Mouse (Mus musculus) heart, adult 2 months (tissue): ENCODE results near the gene Kifc3. TPM values are rescaled to one million over a fixed set of nuclear protein-coding genes. Genes with fewer than 3 reads are reported as not detected.

Experiments
- DNase-seq, 2 experiments: peaks; one replicate each; pipeline ENCODE4 v3.0.0; 2021
- H3K27ac ChIP-seq: fragments of 200-600 bp; 2 replicates; pipeline ENCODE4 v1.8.1; 2022
- H3K27me3 ChIP-seq: fragments of 200-500 bp; 2 replicates; pipeline ENCODE4 v1.6.1; 2012; ENCODE audit warnings: mild to moderate bottlenecking, low read length, inconsistent platforms, mixed read lengths; ENCODE audit not compliant: control insufficient read depth, insufficient read depth
- H3K36me3 ChIP-seq: fragments of 200-500 bp; 2 replicates; pipeline ENCODE4 v1.6.1; 2012; ENCODE audit warnings: low read length, inconsistent platforms; ENCODE audit not compliant: control insufficient read depth, insufficient read depth
- H3K4me1 ChIP-seq: fragments of 200-500 bp; 2 replicates; pipeline ENCODE4 v1.6.1; 2011; ENCODE audit warnings: low read length; ENCODE audit not compliant: control insufficient read depth, insufficient read depth
- H3K4me3 ChIP-seq: fragments of 200-600 bp; 2 replicates; pipeline ENCODE4 v1.8.1; 2022
- H3K79me2 ChIP-seq: fragments of 200-500 bp; replicated peaks from 2 replicates; pipeline ENCODE4 v1.6.1; 2012; ENCODE audit warnings: mild to moderate bottlenecking, inconsistent platforms, low read length, moderate library complexity, mixed read lengths; ENCODE audit not compliant: control insufficient read depth, insufficient read depth
- H3K9ac ChIP-seq: fragments of 200-500 bp; 2 replicates; pipeline ENCODE4 v1.6.1; 2012; ENCODE audit warnings: low read depth, mild to moderate bottlenecking, control low read depth, inconsistent platforms, low read length, mixed read lengths
- CTCF ChIP-seq: fragments of 200-600 bp; IDR thresholded peaks from 2 replicates; pipeline ENCODE4 v1.8.1; 2022; ENCODE audit warnings: antibody characterized with exemption, mild to moderate bottlenecking, moderate library complexity
- EP300 ChIP-seq: fragments of 200-500 bp; IDR thresholded peaks from 2 replicates; pipeline ENCODE4 v1.6.1; 2011; ENCODE audit warnings: low read depth, low read length, control low read depth; ENCODE audit not compliant: insufficient read depth
- POLR2A ChIP-seq: fragments of 200-500 bp; IDR thresholded peaks from 2 replicates; pipeline ENCODE4 v1.6.1; 2011; ENCODE audit warnings: mild to moderate bottlenecking, low read depth, low read length, control low read depth; ENCODE audit not compliant: insufficient read depth
- WGBS: fragments of 180-500 bp; shearing (Covaris S2); methylation state at CpG from one replicate; pipeline ENCODE4 v1.1.7; 2018; 5-methylcytosine and 5-hydroxymethylcytosine counted together
- intact Hi-C: fragments of 180-260 bp; cut with DNase I; formaldehyde crosslinking; loops from one replicate; pipeline ENCODE4 v1.15.1; 2025
- polyA plus RNA-seq: library from polyadenylated mRNA; depleted of rRNA; stranded (reverse); fragments of >200 nt; gene quantifications from 2 replicates; pipeline ENCODE4 v1.2.3, GENCODE M21; 2012; rRNA removed
- total RNA-seq, 2 experiments: library from RNA; stranded (reverse); gene quantifications; 2 replicates each; pipeline ENCODE4 v1.2.3; 2021

The Kifc3 gene
- total and polyA plus RNA-seq, 3 experiments: 58.7 to 93.4 (median 76.2) TPM

DNA sequence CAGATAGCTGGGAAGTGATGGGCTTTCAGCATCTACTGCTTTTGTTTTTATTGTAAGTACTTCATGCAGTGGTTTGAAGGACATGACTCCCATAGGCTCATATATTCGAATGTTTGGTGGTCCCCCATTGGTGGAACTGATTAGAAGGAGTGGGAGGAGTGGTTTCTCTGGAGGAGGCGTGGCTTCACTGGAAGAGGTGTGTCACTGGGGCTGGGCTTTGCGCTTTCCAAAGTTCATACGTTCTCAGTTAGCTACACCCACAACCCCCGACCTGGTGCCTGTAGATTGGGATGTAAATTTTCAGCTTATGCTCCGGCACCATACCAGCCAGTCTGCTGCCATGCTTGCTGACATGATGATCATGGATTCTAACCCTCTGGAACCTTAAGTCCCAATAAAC lies 148.2 kb downstream of the Kifc3 start:
- Histone ChIP-seq H3K27ac (no peak overlapping the region), H3K9ac (no peak overlapping the region), H3K36me3 (no peaks in the 10 kb centered on the region), H3K4me3 (no peak overlapping the region), H3K27me3 (no peaks in the 10 kb centered on the region; the same call in 1 of the 2 replicates), H3K4me1 (no peaks in the 10 kb centered on the region; the same call in 1 of the 2 replicates), H3K79me2 (no peaks in the 10 kb centered on the region)
- intact Hi-C loops: no loop called here
- no peak for DNase-seq
- TF ChIP-seq POLR2A (no peak), CTCF (no peak), EP300 (no peak)
- 51% methylated on average over 6 of the region's 6 CpGs for WGBS

Other genes with a start within 250 kb of the Kifc3 start
- gene Adgrg1, start 228.1 kb downstream of the Kifc3 start, total RNA-seq: 10 to 100 TPM; 52.1 to 67.8 TPM
- gene Adgrg1, start 228.1 kb downstream of the Kifc3 start, polyA plus RNA-seq: 96.1 and 107 TPM in 2 replicates
- 1 to 10 TPM; 1.3 to 2.5 TPM for gene Adgrg3, start 185.1 kb downstream of the Kifc3 start, total RNA-seq
- gene Adgrg3, start 185.1 kb downstream of the Kifc3 start, polyA plus RNA-seq: 4.3 and 4.9 TPM in 2 replicates
- not detected for gene Drc7, start 147.7 kb downstream of the Kifc3 start, total RNA-seq
- gene Drc7, start 147.7 kb downstream of the Kifc3 start, polyA plus RNA-seq: 0.41 TPM in 1 of 2 replicates, not detected in the other
- 1 to 10 TPM; 4.5 to 5.9 TPM for gene Katnb1, start 121.6 kb downstream of the Kifc3 start, total RNA-seq
- 8.7 and 9.1 TPM in 2 replicates for gene Katnb1, start 121.6 kb downstream of the Kifc3 start, polyA plus RNA-seq
- under 1 TPM; 0.61 to 0.63 TPM for gene Cngb1, start 103.8 kb upstream of the Kifc3 start, total RNA-seq
- 1.00 and 1.2 TPM in 2 replicates for gene Cngb1, start 103.8 kb upstream of the Kifc3 start, polyA plus RNA-seq
- gene Tepp, start 107.8 kb upstream of the Kifc3 start, total RNA-seq: not detected
- 0.44 and 0.59 TPM in 2 replicates for gene Tepp, start 107.8 kb upstream of the Kifc3 start, polyA plus RNA-seq
- 1 to 10 TPM; 7.6 to 8.1 TPM for gene Zfp319, start 129.1 kb upstream of the Kifc3 start, total RNA-seq
- 5.5 and 7.3 TPM in 2 replicates for gene Zfp319, start 129.1 kb upstream of the Kifc3 start, polyA plus RNA-seq
- 10 to 100 TPM; 12.2 to 15.2 TPM for gene Usb1, start 129.5 kb upstream of the Kifc3 start, total RNA-seq
- 23.9 and 31.1 TPM in 2 replicates for gene Usb1, start 129.5 kb upstream of the Kifc3 start, polyA plus RNA-seq
- gene Mmp15, start 149.5 kb upstream of the Kifc3 start, total RNA-seq: 10 to 100 TPM; 53.4 to 67.5 TPM
- 56.7 and 58.4 TPM in 2 replicates for gene Mmp15, start 149.5 kb upstream of the Kifc3 start, polyA plus RNA-seq
- 10 to 100 TPM; 21.8 to 24.2 TPM for gene Cfap20, start 232.1 kb upstream of the Kifc3 start, total RNA-seq
- gene Cfap20, start 232.1 kb upstream of the Kifc3 start, polyA plus RNA-seq: 27.4 and 35.2 TPM in 2 replicates